Mouse (Mus musculus): ENCODE results near the gene Relt. TPM values are rescaled to one million over a fixed set of nuclear protein-coding genes. Genes with fewer than 3 reads are reported as not detected.

Relt gene
- total and polyA plus RNA-seq, 3 experiments = 24.5 to 31.1 (median 29.9) TPM

- Histone ChIP-seq H3K79me2 (replicated peaks; ENCODE audit: control insufficient read depth, extremely low read depth, insufficient read depth, poor library complexity, severe bottlenecking) (no peaks in the 10 kb centered on the region), H3K36me3 (replicated peaks in 1 of 2; ENCODE audit: control insufficient read depth in 1 of 2, insufficient read depth in 1 of 2, low read length in 1 of 2) (peaks cover 66 to 75% of the 10 kb centered on the region in 2 experiments), H3K4me2 (ENCODE audit: insufficient read depth, low read depth, poor library complexity, severe bottlenecking) (no peak overlapping the region), H3K4me3 (replicated peaks in 1 of 3; ENCODE audit: low read depth in 2 of 3, low read length in 2 of 3, poor library complexity in 1 of 3) (no peak overlapping the region), H3K9me3 (replicated peaks; ENCODE audit: low read length) (peaks cover 12% of the 10 kb centered on the region), H3K27ac (ENCODE audit: insufficient read depth, low read depth) (peak overlapping the region; percentile 25), H3K9ac (ENCODE audit: insufficient read depth, low read depth) (no peak overlapping the region), H3K4me1 (ENCODE audit: control insufficient read depth in 1 of 2, insufficient read depth in 2 of 2) (peaks cover 19 to 61% of the 10 kb centered on the region in 2 experiments), H3K27me3 (replicated peaks) (no peaks in the 10 kb centered on the region)
- DNase-seq (ENCODE audit: extremely low read depth) = peak; percentile 91
- TF ChIP-seq JUND (conservative IDR thresholded peaks at IDR 0.05; ENCODE audit: low read depth, low read length) (no peak), MAX (IDR thresholded peaks at IDR 0.05; ENCODE audit: low read length) (peak; percentile 87), ZC3H11A (IDR thresholded peaks at IDR 0.05; ENCODE audit: low read depth, low read length) (no peak), EP300 (IDR thresholded peaks at IDR 0.05; ENCODE audit: low read length) (peak; percentile 71), CTCF (conservative IDR thresholded peaks at IDR 0.05 in 1 of 2, IDR thresholded peaks at IDR 0.05 in 1 of 2; ENCODE audit: low read depth in 2 of 2, low read length in 2 of 2) (no peak), RCOR1 (conservative IDR thresholded peaks at IDR 0.05; ENCODE audit: low read depth, low read length) (no peak), NELFE (IDR thresholded peaks at IDR 0.05; ENCODE audit: low read depth, low read length) (no peak), CHD1 (IDR thresholded peaks at IDR 0.05; ENCODE audit: low read depth, low read length) (no peak), KAT2A (IDR thresholded peaks at IDR 0.05; ENCODE audit: insufficient replicate concordance, low read length) (no peak), MAZ (IDR thresholded peaks at IDR 0.05; ENCODE audit: low read depth, low read length) (0 out of 2 replicates have a peak, but pooled peaks have one; percentile 56), USF1 (IDR thresholded peaks at IDR 0.05; ENCODE audit: low read depth, low read length) (no peak), USF2 (conservative IDR thresholded peaks at IDR 0.05; ENCODE audit: low read depth, low read length) (no peak), TBP (conservative IDR thresholded peaks at IDR 0.05; ENCODE audit: low read depth, low read length) (no peak), ZMIZ1 (IDR thresholded peaks at IDR 0.05; ENCODE audit: low read depth, low read length) (no peak), RAD21 (IDR thresholded peaks at IDR 0.05; ENCODE audit: low read depth, low read length) (no peak), SMC3 (IDR thresholded peaks at IDR 0.05; ENCODE audit: low read depth, low read length) (no peak), SIN3A (IDR thresholded peaks at IDR 0.05; ENCODE audit: low read length) (peak; percentile 39; the same call in 1 of the 2 replicates), TCF12 (IDR thresholded peaks at IDR 0.05; ENCODE audit: low read depth, low read length) (0 out of 2 replicates have a peak, but pooled peaks have one; percentile 49), ZNF384 (IDR thresholded peaks at IDR 0.05; ENCODE audit: low read depth, low read length) (no peak), POLR2AphosphoS2 (IDR thresholded peaks at IDR 0.05; ENCODE audit: low read depth, low read length) (no peak), HCFC1 (IDR thresholded peaks at IDR 0.05; ENCODE audit: low read depth, low read length) (peak; percentile 37; the same call in 1 of the 2 replicates), MXI1 (IDR thresholded peaks at IDR 0.05; ENCODE audit: low read depth, low read length) (peak; percentile 87), NRF1 (IDR thresholded peaks at IDR 0.05; ENCODE audit: low read depth, low read length) (no peak), UBTF (IDR thresholded peaks at IDR 0.05; ENCODE audit: low read depth, low read length) (no peak), ETS1 (conservative IDR thresholded peaks at IDR 0.05; ENCODE audit: low read depth, low read length) (peak; percentile 74), POLR2A (IDR thresholded peaks at IDR 0.05; ENCODE audit: low read depth, low read length) (no peak), ZKSCAN1 (IDR thresholded peaks at IDR 0.05; ENCODE audit: borderline replicate concordance, low read depth, low read length) (no peak), BHLHE40 (IDR thresholded peaks at IDR 0.05; ENCODE audit: low read depth, low read length) (peak; percentile 72), GABPA (IDR thresholded peaks at IDR 0.05; ENCODE audit: insufficient replicate concordance, low read depth, low read length) (no peak), PAX5 (IDR thresholded peaks at IDR 0.05; ENCODE audit: low read length) (no peak), MYC (IDR thresholded peaks at IDR 0.05; ENCODE audit: low read depth, low read length) (peak; percentile 85), MEF2A (IDR thresholded peaks at IDR 0.05; ENCODE audit: borderline replicate concordance, low read depth, low read length) (no peak; the same call in 1 of the 2 replicates), ELF1 (IDR thresholded peaks at IDR 0.05; ENCODE audit: low read depth, low read length) (peak; percentile 90), CHD2 (IDR thresholded peaks at IDR 0.05; ENCODE audit: low read length) (no peak), IRF4 (IDR thresholded peaks at IDR 0.05; ENCODE audit: low read depth, low read length) (peak; percentile 41; the same call in 1 of the 2 replicates), JUN (IDR thresholded peaks at IDR 0.05; ENCODE audit: insufficient read depth, low read depth, low read length) (no peak), E2F4 (IDR thresholded peaks at IDR 0.05; ENCODE audit: insufficient replicate concordance, low read depth, low read length) (no peak), MAFK (IDR thresholded peaks at IDR 0.05; ENCODE audit: insufficient replicate concordance, low read length) (0 out of 2 replicates have a peak, but pooled peaks have one; percentile 47)
- dilution Hi-C loops (cut with MboI; ENCODE audit: extremely low pct_ligation_motif_present, extremely low pct_unique_long_range_greater_than_20kb, low sequenced_read_pairs) (no loop called here), in situ Hi-C loops (cut with MboI; ENCODE audit: low pct_ligation_motif_present, low pct_unique_long_range_greater_than_20kb, low sequenced_read_pairs) (no loop called here)
Measured at GRCm38 (mm10) chr7:100845412-100845811, 17.8 kb downstream of the Relt start.

All from CH12.LX (cell line).